Mouse (Mus musculus): ENCODE results near the gene Gm266.
"Not testable (repeated sequence)": the region's sequence is repeated elsewhere in the genome, so short reads cannot be mapped to it uniquely, and the experiment has no call there.

Gm266 gene

DNA sequence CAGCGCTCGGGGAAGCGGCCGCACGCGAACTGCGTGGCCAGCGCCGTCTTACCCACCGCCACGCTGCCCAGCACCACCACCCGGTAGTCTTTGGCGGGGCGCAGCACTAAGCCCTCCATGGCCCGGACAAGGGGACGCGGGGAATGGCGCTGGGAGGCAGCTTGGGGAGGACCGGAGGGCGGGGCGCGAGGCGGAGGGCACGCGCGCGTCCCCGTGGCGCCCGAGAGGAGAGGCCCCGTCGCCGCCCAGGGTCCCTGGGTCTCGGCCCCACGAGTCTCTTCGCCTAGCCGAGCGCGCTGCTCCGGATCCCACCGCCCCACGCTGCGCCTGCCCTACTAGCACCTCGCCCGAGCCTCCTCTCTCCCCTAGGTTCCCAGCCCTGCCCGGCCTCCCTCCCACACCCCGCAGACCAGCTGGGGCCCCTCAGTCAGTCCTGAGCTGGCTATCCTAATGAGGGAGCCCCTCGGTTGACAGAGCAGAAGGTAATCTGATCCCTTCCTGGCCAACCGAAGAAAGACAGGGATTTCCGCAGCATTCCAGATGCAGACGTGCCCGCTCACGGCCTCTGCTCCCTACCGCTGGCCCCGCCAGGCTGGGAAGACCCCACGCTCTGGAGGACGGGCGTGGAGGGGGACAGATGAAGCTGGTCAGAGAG is at the start of gene Gm266:
Gene Gm266, minus strand, starts transcription at position 172 of the 655 bp plus-strand sequence.
- CTCF ChIA-PET, result no interaction called here

- CTCF ChIA-PET, result no interaction called here
These were observed 49.7 kb upstream of the Gm266 start for GRCm38 (mm10) chr12:111535281-111535680.

DNA sequence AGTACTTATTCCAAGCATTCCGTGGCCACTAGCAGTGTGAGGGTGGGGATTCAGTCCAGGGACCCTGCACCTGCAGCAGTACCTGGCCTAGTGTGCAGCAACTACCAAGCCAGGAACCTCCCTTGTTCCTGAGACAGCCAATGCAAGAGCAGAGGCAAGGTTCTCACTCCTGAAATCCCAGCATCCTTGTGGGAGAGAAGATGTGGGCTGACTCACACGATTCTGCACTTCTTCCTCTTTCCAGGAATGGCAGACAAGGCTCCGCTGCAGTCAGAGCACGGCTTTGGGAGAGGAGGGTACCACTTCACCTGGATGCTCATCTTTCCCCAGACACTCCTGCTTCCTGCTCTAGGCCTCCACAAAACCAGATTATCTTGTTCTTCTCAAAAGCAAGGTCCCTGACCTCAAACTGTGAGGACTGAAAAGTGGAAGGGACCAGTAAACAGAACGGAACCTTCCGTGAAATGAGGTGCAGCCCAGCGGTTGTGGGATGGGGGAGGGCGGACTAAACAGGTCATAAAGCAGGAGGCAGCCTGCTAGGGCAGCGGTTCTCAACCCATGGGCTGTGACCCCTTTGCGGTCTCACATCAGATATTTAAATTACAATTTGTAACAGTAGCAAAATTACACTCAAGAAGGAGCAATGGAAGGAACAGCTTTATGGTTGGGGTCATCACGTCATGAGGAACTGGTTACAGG is 47.6 kb upstream of the Gm266 start:
- CTCF ChIA-PET, result no interaction called here

- CTCF ChIA-PET, result no interaction called here
These were observed 43.6 kb upstream of the Gm266 start for GRCm38 (mm10) chr12:111529192-111529591.

DNA sequence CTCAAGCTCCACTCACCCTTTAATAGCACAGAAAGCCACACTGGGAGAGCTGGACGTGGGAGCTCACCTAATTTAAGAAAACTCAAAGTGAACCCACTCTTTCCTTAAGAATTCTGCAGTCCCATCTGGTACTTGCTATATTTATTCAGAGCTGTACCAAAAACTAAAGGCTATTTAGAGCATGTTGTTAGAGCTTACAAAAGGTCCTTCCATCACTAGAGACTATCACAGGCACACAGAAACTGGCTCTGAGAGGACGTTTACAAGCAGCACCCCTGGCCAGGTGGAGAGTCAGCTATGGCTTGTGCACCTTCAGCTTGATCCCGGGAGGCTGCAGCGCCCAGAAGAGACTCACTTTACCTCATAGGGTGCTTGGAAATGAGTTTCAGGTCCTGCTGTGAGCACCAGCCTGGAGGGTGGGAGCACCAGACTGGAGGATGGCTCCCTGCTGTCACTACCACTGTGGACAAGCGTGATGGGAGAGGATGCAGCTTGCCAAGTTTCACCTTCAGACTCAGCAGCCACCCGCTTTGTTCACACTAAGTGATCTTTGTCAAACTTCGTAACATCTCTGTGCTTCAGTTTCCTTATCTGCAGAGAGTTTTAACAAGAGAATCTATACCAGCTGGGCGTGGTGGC is 42.1 kb upstream of the Gm266 start:
- CTCF ChIA-PET, result no interaction called here

- CTCF ChIA-PET, result no interaction called here
These were observed 39.3 kb upstream of the Gm266 start for GRCm38 (mm10) chr12:111524883-111525282.

DNA sequence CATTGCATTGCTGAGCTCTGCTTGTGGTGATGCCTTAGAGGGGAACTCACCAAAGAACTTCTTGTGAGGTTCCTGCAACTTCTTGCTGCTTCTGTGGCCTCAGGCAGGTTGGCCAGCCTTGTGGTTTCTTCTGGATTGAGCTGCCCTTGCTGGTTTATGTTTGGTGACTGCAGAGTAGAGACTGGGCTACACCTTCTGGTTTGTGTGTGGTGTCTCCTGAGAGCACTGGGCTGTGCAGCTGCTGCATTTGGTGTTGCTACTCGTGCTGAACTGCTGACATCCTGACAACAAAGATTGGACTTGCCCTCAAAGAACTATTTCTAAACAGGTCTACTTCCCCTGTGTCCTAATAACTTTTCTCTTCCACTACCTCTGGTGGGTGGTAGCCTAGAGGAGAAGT is 38.8 kb upstream of the Gm266 start:
- CTCF ChIA-PET, result no interaction called here

DNA sequence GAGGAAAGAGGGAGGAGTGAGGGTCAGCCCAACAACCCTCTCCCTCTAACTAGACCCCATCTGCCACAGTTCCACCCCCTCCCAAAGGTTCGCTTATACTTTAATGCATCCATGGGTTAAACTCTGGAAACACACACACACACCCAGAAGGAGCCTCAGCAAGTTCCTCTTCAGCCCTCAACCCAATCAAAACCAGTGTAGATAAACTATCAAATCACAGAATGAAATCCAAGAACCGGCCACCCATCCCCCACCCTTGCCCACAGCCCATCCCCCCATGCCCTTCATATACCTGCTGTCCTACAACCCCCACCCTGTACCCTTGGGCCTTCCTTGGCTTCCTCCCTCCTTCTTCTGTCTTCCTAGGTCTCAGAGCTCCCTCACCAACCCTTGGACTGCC is 35.4 kb upstream of the Gm266 start:
- CTCF ChIA-PET, result no interaction called here

DNA sequence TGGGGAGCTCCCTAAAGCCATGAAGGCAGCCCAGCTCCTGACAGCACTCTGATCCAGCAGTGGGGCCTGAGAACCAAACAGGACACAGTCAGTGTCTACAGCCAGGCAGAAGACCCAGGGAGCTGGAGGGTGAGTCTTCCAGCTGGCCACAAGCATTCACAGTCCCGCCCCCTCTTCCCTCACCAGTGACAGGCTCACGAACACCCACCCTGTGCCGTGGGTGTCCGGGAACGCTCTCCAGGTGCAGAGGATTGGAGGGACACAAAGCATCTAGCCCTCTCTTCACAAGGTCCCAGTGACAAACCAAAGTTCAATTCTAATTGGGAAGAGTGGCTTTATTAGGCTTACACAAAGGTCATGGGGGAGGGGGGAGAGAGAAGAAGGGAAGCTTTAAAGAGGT is 34.2 kb upstream of the Gm266 start:
- CTCF ChIA-PET, result no interaction called here

- CTCF ChIA-PET, result no interaction called here
These were observed 32.8 kb upstream of the Gm266 start for GRCm38 (mm10) chr12:111518391-111518790.

DNA sequence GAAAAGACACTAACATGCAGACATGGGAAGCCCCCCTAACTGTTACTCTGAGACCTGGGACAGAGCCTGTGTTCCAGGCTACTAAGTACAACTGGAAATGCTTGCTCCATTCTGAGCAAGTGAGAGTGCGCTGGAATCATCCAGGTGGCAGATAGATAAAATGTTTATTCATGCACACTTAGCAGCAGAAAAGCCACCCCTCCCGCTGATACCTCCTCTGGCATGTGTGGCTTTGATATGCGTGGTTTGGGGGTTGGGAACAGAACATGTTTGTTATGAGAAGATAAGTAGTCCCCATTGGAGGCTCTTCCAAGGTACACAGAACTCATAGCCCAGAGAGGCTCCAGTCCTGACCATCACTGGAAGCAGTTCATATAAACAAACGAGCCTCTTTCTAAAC is 32.3 kb upstream of the Gm266 start:
- CTCF ChIA-PET, result no interaction called here

DNA sequence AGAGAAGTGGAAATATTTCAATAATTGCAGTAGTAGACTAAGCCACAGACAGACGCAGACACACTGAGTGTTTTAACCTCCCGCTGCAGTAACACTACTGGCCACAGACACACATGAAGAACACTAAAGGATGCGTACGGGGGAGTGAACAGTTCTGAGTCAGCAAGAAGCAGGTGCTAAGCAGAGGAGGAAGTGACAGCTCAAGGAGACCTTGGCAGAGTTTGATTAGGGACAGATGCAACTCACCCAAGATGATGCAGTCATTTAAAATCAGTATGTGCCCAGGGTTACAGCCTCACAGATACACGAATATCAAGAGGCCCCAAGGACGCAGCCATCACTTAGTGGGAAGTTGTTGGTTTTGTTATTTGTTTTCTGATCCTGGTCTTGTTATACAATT is 31.2 kb upstream of the Gm266 start:
- CTCF ChIA-PET, result no interaction called here

DNA sequence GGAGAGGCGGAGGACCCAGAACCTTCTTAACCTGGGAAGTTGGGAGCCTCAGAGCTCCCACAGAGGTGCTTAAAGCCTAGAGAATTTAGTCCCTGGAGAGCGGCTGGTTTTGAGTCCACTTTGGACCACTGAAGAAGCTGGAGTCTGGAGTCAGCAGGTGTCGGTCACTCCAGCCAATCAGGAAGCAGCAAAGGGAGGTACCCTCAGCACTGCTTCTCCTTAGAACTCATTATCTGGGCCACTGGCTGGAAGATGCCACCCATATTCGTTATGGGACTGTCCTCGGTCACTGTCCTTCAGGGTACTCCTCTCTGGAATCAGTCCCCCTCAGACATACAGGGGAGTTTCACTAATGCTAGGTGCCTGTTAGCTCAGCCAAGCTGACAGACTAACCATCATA is 30.3 kb upstream of the Gm266 start:
- CTCF ChIA-PET, result interaction anchor here (0.5 to 0.6 kb wide), 2 partner anchors 153 to 1182 kb away, joined by 3 read pairs; no protein-coding TSS in a partner anchor

- CTCF ChIA-PET, result interaction anchor here (0.6 kb wide), 1 partner anchor 1183 kb away, joined by 3 read pairs; no protein-coding TSS in a partner anchor
These were observed 29.4 kb upstream of the Gm266 start for GRCm38 (mm10) chr12:111514874-111515649.

DNA sequence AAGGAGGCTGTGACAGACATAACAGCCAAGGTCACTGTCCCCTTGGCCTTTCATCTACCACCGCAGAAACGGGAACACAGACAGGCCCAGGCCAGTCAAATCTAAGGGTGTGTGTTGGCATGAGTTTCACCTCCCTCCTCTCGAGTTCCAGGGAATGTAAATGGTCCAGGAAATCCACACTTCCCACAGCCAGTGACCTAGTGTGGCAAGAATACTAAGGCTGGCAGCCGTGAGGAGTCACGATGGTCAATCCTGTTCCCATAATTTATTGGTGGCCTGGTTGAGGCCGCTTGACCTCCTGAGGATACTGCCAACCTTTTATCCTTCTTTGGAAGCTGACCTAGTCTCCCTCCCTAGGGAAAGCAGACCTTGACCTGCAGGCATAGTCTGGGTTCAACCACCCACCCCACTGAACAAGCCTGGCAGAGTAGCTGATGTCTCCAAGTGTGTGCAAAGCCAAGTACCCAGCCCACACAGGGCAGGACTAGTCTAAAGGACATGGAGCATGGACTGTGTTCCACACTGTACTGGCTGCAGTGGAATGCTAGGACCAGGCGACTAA is 28.7 kb upstream of the Gm266 start:
- CTCF ChIA-PET, result no interaction called here

DNA sequence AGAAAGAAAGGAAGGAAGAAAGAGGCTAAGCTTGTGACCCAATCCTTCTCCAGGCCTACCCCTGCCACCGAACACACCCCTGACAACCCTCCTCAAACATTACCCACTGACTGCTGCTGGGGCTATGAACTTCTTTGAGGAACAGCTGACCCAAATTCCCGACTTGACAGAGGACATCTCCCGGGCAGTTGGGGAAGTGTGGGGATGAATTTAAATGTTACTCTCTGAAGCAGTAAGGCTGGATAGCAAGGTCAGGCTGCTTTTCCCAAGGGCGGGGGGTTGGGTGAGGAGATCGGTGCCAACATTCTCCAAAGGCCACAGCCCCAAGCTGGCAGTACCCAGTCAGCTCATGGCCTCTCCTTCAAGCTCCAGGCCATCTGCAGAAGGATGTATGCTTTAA is 28.1 kb upstream of the Gm266 start:
- CTCF ChIA-PET, result no interaction called here

GRCm38 (mm10) chr12:111512572-111513063 is 27.0 kb upstream of the Gm266 start:
- CTCF ChIA-PET, result interaction anchor here (0.7 kb wide), 1 partner anchor 269 kb away, joined by 7 read pairs; no protein-coding TSS in a partner anchor

DNA sequence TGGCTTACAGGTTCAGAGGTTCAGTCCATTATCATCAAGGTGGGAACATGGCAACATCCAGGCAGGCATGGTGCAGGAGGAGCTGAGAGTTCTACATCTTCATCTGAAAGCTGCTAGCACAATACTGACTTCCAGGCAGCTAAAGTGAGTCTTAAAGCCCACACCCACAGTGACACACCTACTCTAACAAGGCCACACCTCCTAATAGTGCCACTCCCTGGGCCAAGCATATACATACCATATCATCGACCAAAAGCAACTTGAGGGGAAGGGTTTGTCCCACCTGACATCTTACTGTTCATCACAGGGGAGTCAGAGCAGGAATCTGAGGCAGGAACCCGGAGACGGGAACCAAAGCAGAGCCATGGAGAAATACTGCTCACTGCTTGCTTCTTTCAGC is 22.8 kb upstream of the Gm266 start:
- CTCF ChIA-PET, result not testable (repeated sequence)

DNA sequence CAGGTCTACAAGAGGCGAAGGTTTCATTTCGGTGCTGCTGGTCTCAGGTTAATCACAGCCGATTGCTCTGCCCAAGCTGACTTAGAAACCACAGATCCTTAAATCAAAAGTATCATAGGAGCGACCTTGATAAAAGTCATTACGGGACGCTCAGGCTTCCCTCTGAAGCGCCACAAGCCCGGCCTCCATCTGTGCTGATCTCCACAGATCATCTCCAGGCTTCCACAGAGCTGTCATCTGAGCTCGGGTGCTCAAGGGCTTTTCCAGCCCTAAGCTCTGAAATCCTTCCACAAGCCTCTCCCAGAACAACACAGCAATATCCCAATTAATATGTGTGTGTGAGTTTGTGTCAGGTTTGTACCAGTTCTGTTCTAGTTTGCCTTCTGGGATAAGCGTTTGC is 22.3 kb upstream of the Gm266 start:
- CTCF ChIA-PET, result no interaction called here

DNA sequence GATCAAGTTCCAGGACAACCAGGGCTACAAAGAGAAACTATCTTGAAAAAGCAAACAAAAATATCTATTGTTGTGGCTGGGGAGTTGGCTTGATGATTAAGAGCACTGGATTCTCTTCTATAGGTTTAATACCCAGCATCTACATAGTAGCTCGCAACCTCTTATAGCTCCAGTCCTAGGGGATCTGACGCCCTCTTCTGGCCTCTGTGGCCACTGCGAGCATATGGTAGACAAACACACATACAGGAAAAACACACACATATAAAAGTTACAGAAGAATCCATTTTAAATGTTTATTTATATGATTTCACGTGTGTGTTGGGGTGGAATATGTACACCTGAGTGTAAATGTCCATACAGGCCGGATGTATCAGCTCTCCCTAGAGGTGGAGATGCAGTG is 21.4 kb upstream of the Gm266 start:
- CTCF ChIA-PET, result interaction anchor here (0.7 kb wide), 1 partner anchor 69 kb away, joined by 3 read pairs; no protein-coding TSS in a partner anchor

GRCm38 (mm10) chr12:111504904-111505303 is 19.3 kb upstream of the Gm266 start:
- CTCF ChIA-PET, result interaction anchor here (0.6 kb wide), 1 partner anchor 427 kb away, joined by 5 read pairs; no protein-coding TSS in a partner anchor

- CTCF ChIA-PET, result no interaction called here
These were observed 17.9 kb upstream of the Gm266 start for GRCm38 (mm10) chr12:111503571-111503970.
